Mouse (Mus musculus) liver, postnatal 0 days (tissue): ENCODE results near the gene Gm21650.
"Not testable (repeated sequence)": the region's sequence is repeated elsewhere in the genome, so short reads cannot be mapped to it uniquely, and the experiment has no call there.

Experiments
- CTCF ChIP-seq: sonication (generic); IDR thresholded peaks from 2 replicates; pipeline ENCODE4 v1.5.1; 2016; ENCODE audit warnings: antibody characterized with exemption, low read depth
- EP300 ChIP-seq: IDR thresholded peaks from 2 replicates; pipeline ENCODE4 v1.6.1; 2016; ENCODE audit warnings: antibody characterized with exemption, low read depth, mild to moderate bottlenecking

DNA sequence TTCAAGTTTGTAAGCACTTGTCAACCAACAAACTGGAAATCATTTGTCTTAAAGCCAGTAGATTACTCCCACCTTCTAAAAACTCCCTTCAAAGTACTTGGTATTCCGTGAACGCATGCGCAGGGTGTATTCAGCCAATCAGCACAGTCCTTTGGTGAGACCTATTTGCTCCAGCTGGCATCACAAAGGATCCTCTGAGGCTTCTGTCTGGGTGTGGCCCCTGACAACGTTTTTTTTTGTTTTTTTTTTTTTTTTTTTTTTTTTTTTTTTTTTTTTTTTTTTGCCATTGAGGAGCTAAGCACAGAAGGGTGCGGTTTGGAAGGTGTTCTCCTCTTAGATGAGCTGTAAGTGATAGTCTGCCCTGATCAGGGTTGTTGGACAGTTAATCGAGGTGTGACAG is at the start of gene Gm21650:
- not testable (repeated sequence) for TF ChIP-seq CTCF, EP300
